ENCODE assay signal across 42 mouse cellular contexts in the genomic region with DNA sequence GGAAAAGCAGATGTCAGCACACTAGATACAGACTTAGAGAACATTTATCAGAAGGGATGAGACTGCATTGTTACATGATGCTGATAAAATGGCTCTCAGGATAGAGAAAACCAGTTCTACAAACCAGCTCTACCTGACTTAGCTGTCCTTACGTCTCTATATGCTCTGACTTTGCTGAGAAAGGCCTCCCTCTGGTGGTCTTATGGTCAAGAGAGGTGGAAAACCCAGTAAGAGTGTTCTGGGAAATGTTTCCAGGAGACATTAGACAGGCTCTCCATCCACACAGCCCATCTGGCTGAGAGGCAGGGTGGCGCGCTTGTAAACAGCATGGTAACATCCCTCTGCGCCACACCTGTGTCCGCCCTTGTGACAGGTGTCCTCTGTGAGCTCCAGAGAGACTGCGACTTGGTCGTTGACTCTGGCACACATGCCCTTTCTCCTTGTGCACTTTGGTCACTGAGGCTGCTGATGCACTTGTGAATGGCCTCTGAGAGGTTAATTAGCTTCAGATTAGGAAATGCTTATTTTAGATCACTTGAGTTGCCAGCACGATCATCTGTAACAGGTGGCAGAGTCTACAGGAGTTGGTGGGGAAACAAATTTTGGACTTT. TPM values are rescaled to one million over a fixed set of nuclear protein-coding genes. Genes with fewer than 3 reads are reported as not detected.
DNase-seq lines count a peak whose midpoint lies in the region; TF ChIP-seq lines count a peak whose summit lies in the region.
"Had no signal": no experiment of that assay in that cellular context is flagged by ENCODE, and none has a peak within 500 bp of the region (broad histone marks: within the 10 kb centered on the region; RNA-seq: fewer than 3 reads in every experiment).

No protein-coding gene starts in this region.

- 37% methylated on average over 8 of the region's 8 CpGs for WGBS in large intestine, adult 2 months

- peak; percentile 10; the same call in 1 of the 2 replicates for TF ChIP-seq CTCF in E14TG2a.4 (conservative IDR thresholded peaks at IDR 0.05; ENCODE audit: low read length)

- H3K9me3 ChIP-seq in E14TG2a.4 (ENCODE audit: low read length): no peaks in the 10 kb centered on the region
- H3K9me3 ChIP-seq: heart, embryonic 12.5 days; hindbrain, embryonic 15.5 days had no signal

- H3K4me1 ChIP-seq in E14TG2a.4 (replicated peaks; ENCODE audit: low read depth, low read length): 0 out of 2 replicates have a peak, but pooled peaks cover 3% of the 10 kb centered on the region
- H3K4me1 ChIP-seq: heart, embryonic 12.5 days; hindbrain, embryonic 15.5 days had no signal

- DNase-seq in heart, adult 11 months: peak; percentile 79
- no peak for DNase-seq in heart, adult 18-20 months
- peak; percentile 35 for DNase-seq in ZHBTc4 (ENCODE audit: low read depth, low spot score)
- peak; percentile 75 for DNase-seq in large intestine, adult 2 months (ENCODE audit: low read depth, low spot score)
- no peak for DNase-seq in layer of hippocampus, adult 11-12 months (ENCODE audit: low spot score)
- DNase-seq in natural killer cell, adult 2 months (ENCODE audit: low spot score in 2 of 2): no peak
- no peak for DNase-seq in heart, postnatal 10 days
- DNase-seq: adrenal gland, postnatal 14 days; cerebellum, adult 11-12 months; cerebellum, adult 9-11 months; gastrocnemius, postnatal 25 days; heart, adult 2 months; kidney, adult 11 months; kidney, postnatal 25 days; layer of hippocampus, postnatal 36 days; left cerebral cortex, postnatal 4 days; lung, adult 2 months; lung, postnatal 10 days; midbrain, embryonic 14.5 days; right cerebral cortex, adult 18-20 months; thymus, postnatal 4 days had no signal

- intact Hi-C loops in heart, postnatal 10 days (cut with DNase I): no loop called here

- no peaks in the 10 kb centered on the region for H3K27me3 ChIP-seq in E14TG2a.4 (ENCODE audit: insufficient read depth, low read length)
- H3K27me3 ChIP-seq: heart, embryonic 12.5 days; hindbrain, embryonic 15.5 days had no signal

- no peaks in the 10 kb centered on the region for H3K36me3 ChIP-seq in E14TG2a.4 (ENCODE audit: insufficient read depth, low read length)
- H3K36me3 ChIP-seq: heart, embryonic 12.5 days; hindbrain, embryonic 15.5 days had no signal

- H3K4me3 ChIP-seq in E14TG2a.4 (replicated peaks; ENCODE audit: low read length): no peak overlapping the region
- H3K4me3 ChIP-seq: erythroblast, embryonic 14.5 days; heart, adult 2 months; heart, embryonic 12.5 days; hindbrain, embryonic 15.5 days had no signal

RNA-seq across cellular contexts. Expression of gene Fabp2, which starts 16.1 kb away (rescaled TPM):
- total RNA-seq in heart, adult 18-20 months (2021): not detected
- polyA plus RNA-seq in large intestine, adult 2 months (2012; rRNA removed): 493 and 1,413 TPM in 2 replicates
- not detected for total RNA-seq in heart, postnatal 10 days (2021)
- total RNA-seq: common myeloid progenitor, adult 5-6 weeks; ES-E14; gastrocnemius, adult 18-20 months; gastrocnemius, postnatal 25 days; heart, adult 2 months; hematopoietic stem cell, adult 5-6 weeks; layer of hippocampus, postnatal 36 days; left cerebral cortex, postnatal 4 days; megakaryocyte-erythroid progenitor cell, adult 5-6 weeks; neutrophil, adult 5-6 weeks had no signal
- polyA plus RNA-seq: embryonic facial prominence, embryonic 14.5 days; erythroblast, embryonic 14.5 days; forebrain, embryonic 11.5 days; heart, adult 2 months; heart, embryonic 12.5 days; heart, postnatal 0 days; hindbrain, embryonic 15.5 days; kidney, embryonic 14.5 days; limb, embryonic 14.5 days; lung, adult 2 months; macrophage; midbrain, embryonic 14.5 days; neural tube, embryonic 11.5 days; spleen, adult 2 months; testis, adult 2 months had no signal

RNA-seq across cellular contexts. Expression of gene Gm10959, which starts 40.4 kb away (rescaled TPM):
- total RNA-seq in heart, adult 18-20 months (2021): not detected
- polyA plus RNA-seq in large intestine, adult 2 months (2012; rRNA removed): not detected in 2 replicates
- not detected for total RNA-seq in heart, postnatal 10 days (2021)
- total RNA-seq: adrenal gland, postnatal 14 days; common myeloid progenitor, adult 5-6 weeks; ES-E14; gastrocnemius, adult 18-20 months; gastrocnemius, postnatal 25 days; heart, adult 2 months; hematopoietic stem cell, adult 5-6 weeks; layer of hippocampus, postnatal 36 days; left cerebral cortex, postnatal 4 days; megakaryocyte-erythroid progenitor cell, adult 5-6 weeks; neutrophil, adult 5-6 weeks had no signal
- polyA plus RNA-seq: embryonic facial prominence, embryonic 14.5 days; erythroblast, embryonic 14.5 days; forebrain, embryonic 11.5 days; heart, adult 2 months; heart, embryonic 12.5 days; heart, postnatal 0 days; hindbrain, embryonic 15.5 days; kidney, embryonic 14.5 days; limb, embryonic 14.5 days; liver, embryonic 14.5 days; lung, adult 2 months; macrophage; midbrain, embryonic 14.5 days; neural tube, embryonic 11.5 days; spleen, adult 2 months; testis, adult 2 months; thymus, postnatal 0 days had no signal

RNA-seq across cellular contexts. Expression of gene 1810037I17Rik, which starts 45.2 kb away (rescaled TPM):
- total RNA-seq in heart, adult 18-20 months (2021): 100 to 1,000 TPM in 1 of 2 experiments, 10 to 100 TPM in 1; 95.3 to 119 TPM
- 52.5 and 64.0 TPM in 2 replicates for polyA plus RNA-seq in large intestine, adult 2 months (2012; rRNA removed)
- 10 to 100 TPM; 88.5 to 92.0 TPM for total RNA-seq in heart, postnatal 10 days (2021)

Comparison
In these comparisons a context has a peak if more than half of its experiments do, and no peak if none do; other contexts are left out.
1. DNase-seq: peak in heart, adult 11 months (single experiment), ZHBTc4 (single experiment) and large intestine, adult 2 months (single experiment); none in heart, adult 18-20 months (0 of 2), layer of hippocampus, adult 11-12 months (single experiment), natural killer cell, adult 2 months (0 of 2) and heart, postnatal 10 days (0 of 2).